Mouse (Mus musculus): ENCODE results near the gene Tmem170. TPM values are rescaled to one million over a fixed set of nuclear protein-coding genes. Genes with fewer than 3 reads are reported as not detected.
"Not testable (repeated sequence)": the region's sequence is repeated elsewhere in the genome, so short reads cannot be mapped to it uniquely, and the experiment has no call there.

Tmem170 gene
- polyA plus RNA-seq, 1 experiment from 2014 or later, result 3.0 TPM

DNA sequence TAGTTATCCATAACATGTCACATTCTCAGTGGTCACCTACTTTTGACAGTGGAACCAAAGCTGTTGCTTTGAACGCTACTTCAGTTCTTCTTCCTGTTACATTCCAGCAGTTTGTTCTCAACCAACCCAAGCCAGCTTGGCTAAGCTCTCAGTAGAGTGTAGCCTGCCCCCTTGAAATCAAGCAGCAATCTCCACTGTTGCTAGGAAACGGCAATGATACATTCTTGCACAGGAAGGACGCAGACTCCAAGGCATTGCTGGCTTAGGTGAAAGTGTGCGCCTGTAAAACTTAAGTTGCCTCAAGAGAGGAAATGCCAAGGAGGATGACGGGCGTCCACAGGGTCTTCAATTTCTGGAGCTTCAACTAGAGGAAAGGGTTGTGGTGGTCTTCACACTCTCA, 10.7 kb downstream of the Tmem170 start:
- 92% methylated on average over 6 of the region's 6 CpGs for WGBS
- Histone ChIP-seq H3K27ac (replicated peaks; ENCODE audit: low read depth, low read length) (no peak overlapping the region), H3K9ac (replicated peaks; ENCODE audit: low read length) (no peak overlapping the region), H3K36me3 (ENCODE audit: control insufficient read depth, insufficient read depth, low read length) (peaks cover 4% of the 10 kb centered on the region; the same call in 1 of the 2 replicates), H3K27me3 (ENCODE audit: control insufficient read depth, insufficient read depth, low read length) (no peaks in the 10 kb centered on the region), H3K9me3 (ENCODE audit: control insufficient read depth, low read length) (no peaks in the 10 kb centered on the region), H3K4me1 (ENCODE audit: control insufficient read depth, insufficient read depth, low read length) (no peaks in the 10 kb centered on the region), H3K4me3 (replicated peaks; ENCODE audit: low read depth, low read length) (no peak overlapping the region), H3K4me2 (ENCODE audit: low read length) (no peak overlapping the region)
- ATAC-seq (ENCODE audit: low FRiP score, low TSS enrichment) (no peak), DNase-seq (no peak)

DNA sequence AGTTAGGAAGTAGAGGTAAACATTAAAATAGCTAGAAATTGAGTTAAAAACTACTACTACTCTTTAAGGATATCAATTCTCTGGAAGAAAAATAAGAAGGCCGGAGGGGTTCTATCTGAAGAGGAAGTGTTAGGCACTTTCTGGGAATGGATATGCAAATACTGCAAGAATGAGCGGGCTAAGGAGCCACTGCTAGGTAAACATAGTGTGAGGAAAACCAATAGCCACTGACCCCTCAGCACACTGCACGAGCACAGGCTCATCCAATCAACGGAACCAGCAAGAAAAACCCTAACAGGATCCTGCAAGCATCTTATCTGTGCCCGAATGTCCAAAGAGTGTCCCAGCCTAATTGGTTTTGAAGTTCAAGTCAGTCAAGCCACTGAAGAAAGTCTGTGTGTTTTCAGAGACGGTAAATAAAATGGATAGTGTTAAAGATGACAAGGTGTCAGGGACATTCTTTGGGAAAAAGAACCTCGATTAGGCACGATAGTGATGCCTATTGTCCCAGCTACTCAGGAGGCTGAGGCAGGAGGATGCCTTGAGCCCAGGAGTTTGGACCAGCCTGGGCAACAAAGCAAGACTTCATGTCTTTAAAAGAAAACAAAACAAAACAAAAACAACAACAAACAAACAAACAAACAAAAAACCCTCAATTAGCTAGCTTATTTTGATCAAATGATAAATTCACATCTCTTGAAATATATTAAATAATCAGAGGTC, 11.3 kb downstream of the Tmem170 start:
- 93% methylated on average over 8 of the region's 8 CpGs for WGBS
- ATAC-seq (ENCODE audit: low FRiP score, low TSS enrichment) (no peak), DNase-seq (no peak)
- Histone ChIP-seq H3K4me1 (ENCODE audit: control insufficient read depth, insufficient read depth, low read length) (no peaks in the 10 kb centered on the region), H3K9me3 (ENCODE audit: control insufficient read depth, low read length) (no peaks in the 10 kb centered on the region), H3K4me2 (ENCODE audit: low read length) (no peak overlapping the region), H3K27ac (replicated peaks; ENCODE audit: low read depth, low read length) (no peak overlapping the region), H3K9ac (replicated peaks; ENCODE audit: low read length) (no peak overlapping the region), H3K4me3 (replicated peaks; ENCODE audit: low read depth, low read length) (no peak overlapping the region), H3K27me3 (ENCODE audit: control insufficient read depth, insufficient read depth, low read length) (no peaks in the 10 kb centered on the region), H3K36me3 (ENCODE audit: control insufficient read depth, insufficient read depth, low read length) (peaks cover 4% of the 10 kb centered on the region; the same call in 1 of the 2 replicates)

- DNase-seq (no peak), ATAC-seq (ENCODE audit: low FRiP score, low TSS enrichment) (no peak)
- Histone ChIP-seq H3K36me3 (ENCODE audit: control insufficient read depth, insufficient read depth, low read length) (peaks cover 4% of the 10 kb centered on the region; the same call in 1 of the 2 replicates), H3K27ac (replicated peaks; ENCODE audit: low read depth, low read length) (no peak overlapping the region), H3K4me1 (ENCODE audit: control insufficient read depth, insufficient read depth, low read length) (no peaks in the 10 kb centered on the region), H3K9me3 (ENCODE audit: control insufficient read depth, low read length) (no peaks in the 10 kb centered on the region), H3K4me2 (ENCODE audit: low read length) (no peak overlapping the region), H3K4me3 (replicated peaks; ENCODE audit: low read depth, low read length) (no peak overlapping the region), H3K9ac (replicated peaks; ENCODE audit: low read length) (no peak overlapping the region), H3K27me3 (ENCODE audit: control insufficient read depth, insufficient read depth, low read length) (no peaks in the 10 kb centered on the region)
- WGBS, result 97% methylated on average over 8 of the region's 8 CpGs
These were observed 11.9 kb downstream of the Tmem170 start for GRCm38 (mm10) chr8:111864648-111865047.

- no peak for DNase-seq
- Histone ChIP-seq H3K4me1 (ENCODE audit: control insufficient read depth, insufficient read depth, low read length) (no peaks in the 10 kb centered on the region), H3K27ac (replicated peaks; ENCODE audit: low read depth, low read length) (no peak overlapping the region), H3K4me2 (ENCODE audit: low read length) (no peak overlapping the region), H3K9ac (replicated peaks; ENCODE audit: low read length) (no peak overlapping the region), H3K4me3 (replicated peaks; ENCODE audit: low read depth, low read length) (no peak overlapping the region), H3K36me3 (ENCODE audit: control insufficient read depth, insufficient read depth, low read length) (peaks cover 4% of the 10 kb centered on the region; the same call in 1 of the 2 replicates), H3K9me3 (ENCODE audit: control insufficient read depth, low read length) (no peaks in the 10 kb centered on the region), H3K27me3 (ENCODE audit: control insufficient read depth, insufficient read depth, low read length) (no peaks in the 10 kb centered on the region)
- ATAC-seq (ENCODE audit: low FRiP score, low TSS enrichment), result no peak
- 92% methylated on average over 4 of the region's 4 CpGs for WGBS
These were observed 13.3 kb downstream of the Tmem170 start for GRCm38 (mm10) chr8:111863280-111863679.

- DNase-seq, result no peak
- Histone ChIP-seq H3K27ac (replicated peaks; ENCODE audit: low read depth, low read length) (no peak overlapping the region), H3K4me1 (ENCODE audit: control insufficient read depth, insufficient read depth, low read length) (peaks cover 7% of the 10 kb centered on the region; the same call in 1 of the 2 replicates), H3K4me3 (replicated peaks; ENCODE audit: low read depth, low read length) (no peak overlapping the region), H3K27me3 (ENCODE audit: control insufficient read depth, insufficient read depth, low read length) (no peaks in the 10 kb centered on the region), H3K36me3 (ENCODE audit: control insufficient read depth, insufficient read depth, low read length) (no peaks in the 10 kb centered on the region), H3K4me2 (ENCODE audit: low read length) (no peak overlapping the region), H3K9me3 (ENCODE audit: control insufficient read depth, low read length) (no peaks in the 10 kb centered on the region), H3K9ac (replicated peaks; ENCODE audit: low read length) (no peak overlapping the region)
- whole genome bisulfite sequencing, result 90% methylated on average over 12 of the region's 12 CpGs
- no peak for ATAC-seq (ENCODE audit: low FRiP score, low TSS enrichment)
These were observed 20.6 kb downstream of the Tmem170 start for GRCm38 (mm10) chr8:111855977-111856376.

DNA sequence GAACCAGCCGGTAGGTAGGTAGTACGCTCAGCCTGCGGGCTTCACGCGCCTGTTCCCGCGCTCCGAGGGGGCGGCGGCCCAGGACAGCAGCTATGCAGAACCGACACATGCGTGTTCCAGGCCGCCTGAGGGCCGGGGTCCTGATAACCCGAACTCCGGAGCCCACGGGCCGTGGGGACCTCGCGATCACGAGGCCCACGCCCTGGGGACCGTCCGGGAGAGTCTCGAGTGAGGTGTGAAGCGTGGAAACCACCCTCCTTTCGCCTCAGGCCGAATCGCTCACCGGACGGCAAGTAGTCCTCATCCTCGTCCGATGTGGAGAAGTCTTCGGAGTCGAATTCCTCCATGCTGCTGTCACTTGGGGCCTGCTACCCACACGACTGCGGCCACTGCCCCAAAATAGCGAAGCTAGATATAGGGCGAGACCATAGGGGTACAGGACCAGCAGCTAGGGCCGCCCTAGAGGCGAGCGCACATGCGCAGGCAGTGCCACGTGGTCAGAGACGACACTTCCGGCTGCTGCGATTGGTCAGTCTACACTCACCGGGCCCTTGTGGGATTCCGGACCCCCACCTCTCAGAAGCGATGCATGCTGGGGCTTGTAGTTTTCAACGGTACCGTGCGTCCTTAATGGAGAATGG, 22.6 kb downstream of the Tmem170 start, which contains the start of gene Cfdp1:
Gene Cfdp1, minus strand, starts transcription at position 431 of the 641 bp plus-strand sequence.
- Histone ChIP-seq H3K4me1 (ENCODE audit: control insufficient read depth, insufficient read depth, low read length) (peaks cover 7% of the 10 kb centered on the region; the same call in 1 of the 2 replicates), H3K4me3 (replicated peaks; ENCODE audit: low read depth, low read length) (peak within 1 kb of the TSS; percentile 96), H3K4me2 (ENCODE audit: low read length) (peak within 1 kb of the TSS; percentile 77), H3K9me3 (ENCODE audit: control insufficient read depth, low read length) (no peaks in the 10 kb centered on the region), H3K36me3 (ENCODE audit: control insufficient read depth, insufficient read depth, low read length) (no peaks in the 10 kb centered on the region), H3K27me3 (ENCODE audit: control insufficient read depth, insufficient read depth, low read length) (no peaks in the 10 kb centered on the region), H3K9ac (replicated peaks; ENCODE audit: low read length) (peak within 1 kb of the TSS; percentile 77), H3K27ac (replicated peaks; ENCODE audit: low read depth, low read length) (peak within 1 kb of the TSS; percentile 45; the same call in 1 of the 2 replicates)
- ATAC-seq (ENCODE audit: low FRiP score, low TSS enrichment) (peak; percentile 100), DNase-seq (peak; percentile 98)
- under 1% methylated on average over 53 of the region's 53 CpGs for WGBS

DNA sequence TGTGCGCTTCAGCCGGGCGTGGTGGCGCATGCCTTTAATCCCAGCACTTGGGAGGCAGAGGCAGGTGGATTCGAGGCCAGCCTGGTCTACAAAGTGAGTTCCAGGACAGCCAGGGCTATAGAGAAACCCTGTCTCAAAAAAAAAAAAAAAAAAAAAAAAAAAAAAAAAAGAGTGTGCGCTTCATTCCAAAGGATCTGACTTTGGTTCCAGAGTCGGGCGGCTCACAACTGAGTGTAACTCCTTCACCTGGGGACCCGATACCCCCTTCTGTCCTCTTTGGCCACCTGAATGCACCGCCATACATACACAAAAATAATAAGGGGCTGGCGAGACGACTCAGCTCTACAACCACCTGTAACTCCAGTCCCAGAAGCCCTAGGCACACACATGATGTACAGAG, 23.3 kb downstream of the Tmem170 start:
- DNase-seq; H3K36me3 ChIP-seq (ENCODE audit: control insufficient read depth, insufficient read depth, low read length); H3K4me1 ChIP-seq (ENCODE audit: control insufficient read depth, insufficient read depth, low read length); H3K9me3 ChIP-seq (ENCODE audit: control insufficient read depth, low read length); ATAC-seq (ENCODE audit: low FRiP score, low TSS enrichment); H3K27me3 ChIP-seq (ENCODE audit: control insufficient read depth, insufficient read depth, low read length); H3K27ac ChIP-seq (replicated peaks; ENCODE audit: low read depth, low read length): not testable (repeated sequence)
- H3K4me2 ChIP-seq (ENCODE audit: low read length), result peak overlapping the region; percentile 77
- WGBS, result 66% methylated on average over 12 of the region's 12 CpGs
- H3K9ac ChIP-seq (replicated peaks; ENCODE audit: low read length), result peak overlapping the region; percentile 77
- peak overlapping the region; percentile 96 for H3K4me3 ChIP-seq (replicated peaks; ENCODE audit: low read depth, low read length)

DNA sequence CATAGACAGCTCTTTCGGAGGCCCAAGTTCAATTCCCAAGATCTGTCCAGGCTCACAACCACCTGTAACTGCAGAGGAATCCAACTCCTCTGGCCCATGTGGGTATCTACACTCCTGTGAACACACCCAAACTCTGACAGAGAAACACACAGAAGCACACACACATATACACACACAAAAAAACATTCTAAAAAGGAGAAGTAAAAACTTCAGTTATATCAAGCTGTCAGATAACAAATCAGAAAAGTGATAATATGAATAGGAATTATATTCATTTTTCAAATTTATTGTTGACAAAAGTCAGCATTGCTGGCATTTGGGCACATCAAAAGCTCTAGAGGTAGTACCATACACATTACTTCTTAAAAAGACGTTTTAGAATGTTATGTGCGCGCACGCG, 29.8 kb downstream of the Tmem170 start:
- no peak for ATAC-seq (ENCODE audit: low FRiP score, low TSS enrichment)
- Histone ChIP-seq H3K9ac (replicated peaks; ENCODE audit: low read length) (no peak overlapping the region), H3K4me3 (replicated peaks; ENCODE audit: low read depth, low read length) (no peak overlapping the region), H3K27me3 (ENCODE audit: control insufficient read depth, insufficient read depth, low read length) (no peaks in the 10 kb centered on the region), H3K4me1 (ENCODE audit: control insufficient read depth, insufficient read depth, low read length) (no peaks in the 10 kb centered on the region), H3K9me3 (ENCODE audit: control insufficient read depth, low read length) (no peaks in the 10 kb centered on the region), H3K4me2 (ENCODE audit: low read length) (no peak overlapping the region), H3K27ac (replicated peaks; ENCODE audit: low read depth, low read length) (no peak overlapping the region), H3K36me3 (ENCODE audit: control insufficient read depth, insufficient read depth, low read length) (peaks cover 28% of the 10 kb centered on the region)
- DNase-seq, result no peak
- WGBS, result 98% methylated on average over 6 of the region's 6 CpGs
